Mouse (Mus musculus) stomach, postnatal 0 days (tissue): Measurements from ENCODE around the gene Mmadhc. TPM values are rescaled to one million over a fixed set of nuclear protein-coding genes. Genes with fewer than 3 reads are reported as not detected.

ENCODE experiments used
- ATAC-seq: fragments of 200-750 bp; cut with Nextera tagmentation; 2 replicates; pipeline ENCODE4 v1.8.0; 2017; ENCODE audit not compliant: low FRiP score, low TSS enrichment
- DNase-seq: peaks from one replicate; pipeline ENCODE4 v3.0.0-alpha.2; 2016; ENCODE audit warnings: low spot score
- H3K27ac ChIP-seq: fragments of 300-500 bp; sonication (generic); replicated peaks from 2 replicates; pipeline ENCODE4 v1.5.1; 2014; ENCODE audit warnings: mild to moderate bottlenecking, control low read depth
- H3K27me3 ChIP-seq: fragments of 300-500 bp; sonication (generic); 2 replicates; pipeline ENCODE4 v1.6.1; 2014; ENCODE audit warnings: low read length; ENCODE audit not compliant: control insufficient read depth, insufficient read depth
- H3K36me3 ChIP-seq: fragments of 300-500 bp; sonication (generic); 2 replicates; pipeline ENCODE4 v1.6.1; 2014; ENCODE audit warnings: low read length, mixed read lengths; ENCODE audit not compliant: control insufficient read depth, insufficient read depth
- H3K4me1 ChIP-seq: fragments of 300-500 bp; sonication (generic); replicated peaks from 2 replicates; pipeline ENCODE4 v1.6.1; 2014; ENCODE audit warnings: antibody characterized with exemption; ENCODE audit not compliant: control insufficient read depth, insufficient read depth
- H3K4me2 ChIP-seq: fragments of 300-500 bp; sonication (generic); replicated peaks from 2 replicates; pipeline ENCODE4 v1.6.1; 2014; ENCODE audit warnings: low read depth, mild to moderate bottlenecking, control low read depth, moderate library complexity
- H3K4me3 ChIP-seq: fragments of 300-500 bp; sonication (generic); 2 replicates; pipeline ENCODE4 v1.5.1; 2014; ENCODE audit warnings: low read depth, low read length, control low read depth
- H3K9ac ChIP-seq: fragments of 300-500 bp; sonication (generic); 2 replicates; pipeline ENCODE4 v1.6.1; 2014; ENCODE audit warnings: mild to moderate bottlenecking, low read length, control low read depth, mixed read lengths
- H3K9me3 ChIP-seq: fragments of 300-500 bp; sonication (generic); 2 replicates; pipeline ENCODE4 v1.6.1; 2016; ENCODE audit warnings: low read length; ENCODE audit not compliant: control insufficient read depth
- CTCF ChIP-seq: IDR thresholded peaks from 2 replicates; pipeline ENCODE4 v1.5.1; 2016; ENCODE audit warnings: antibody characterized with exemption, low read depth, mild to moderate bottlenecking, moderate library complexity
- EP300 ChIP-seq: optimal IDR thresholded peaks from 2 replicates; pipeline ENCODE3; 2016; ENCODE audit warnings: antibody characterized with exemption
- WGBS: fragments of 180-500 bp; shearing (Covaris S2); extraction: QIAGEN DNeasy Blood & Tissue Kit; methylation state at CpG from one replicate; pipeline ENCODE4 v1.1.7; 2014; 5-methylcytosine and 5-hydroxymethylcytosine counted together
- polyA plus RNA-seq: library from polyadenylated mRNA; unstranded; fragments of >200 nt; fragmentation: Nextera tagmentation; extraction: Ambion mirVana; gene quantifications from 2 replicates; pipeline ENCODE4 v1.2.1, GENCODE M21; 2015

Gene Mmadhc
- 147 and 149 TPM in 2 replicates for polyA plus RNA-seq

DNA sequence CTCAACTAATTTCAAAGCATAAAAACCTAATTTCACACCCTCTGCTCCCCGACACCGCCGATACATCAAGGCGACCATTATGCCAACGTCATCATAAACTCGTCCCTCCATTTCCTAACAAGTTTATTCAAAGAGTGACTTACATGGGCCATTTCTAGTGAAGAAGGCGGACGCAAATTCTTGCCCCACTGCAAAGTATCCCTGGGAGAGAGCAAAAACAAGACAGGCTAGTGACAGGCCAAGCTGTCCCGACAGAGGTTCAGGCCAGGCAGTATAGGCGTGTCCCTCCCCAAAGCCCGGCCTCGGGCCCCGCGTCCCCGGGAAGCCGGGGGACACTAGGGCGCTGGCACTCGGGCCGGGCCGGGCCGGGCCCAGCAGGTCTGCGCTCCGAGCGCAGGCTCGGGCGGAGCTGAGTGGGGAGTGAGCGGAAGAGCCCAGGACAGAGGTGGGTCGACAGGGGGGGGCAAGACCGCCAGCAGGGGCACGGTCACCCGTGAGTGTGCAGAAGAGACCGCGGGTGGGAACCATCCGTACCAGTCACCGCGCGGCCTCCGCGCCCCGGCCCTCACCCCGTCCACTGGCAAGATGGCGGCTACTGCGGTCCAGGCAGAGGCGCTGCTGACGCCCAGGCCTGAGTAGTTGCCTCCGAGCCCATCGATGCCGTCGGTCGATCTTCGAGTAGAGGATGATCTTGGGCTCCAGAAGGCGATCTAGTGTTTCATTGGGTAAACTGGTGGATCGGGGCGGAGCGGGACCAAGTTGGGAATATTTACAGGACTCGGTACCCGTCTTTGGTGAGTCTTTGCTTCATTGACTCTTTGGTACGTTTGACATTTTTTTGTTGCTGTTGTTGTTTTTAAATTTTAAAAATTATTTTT is at the start of gene Mmadhc:
Gene Mmadhc (minus strand): TSS at position 693 of the 878 bp plus-strand sequence.
- Histone ChIP-seq H3K9me3 (no peaks in the 10 kb centered on the region), H3K4me3 (peak within 1 kb of the TSS; percentile 83), H3K27ac (peak within 1 kb of the TSS; percentile 96), H3K9ac (peak within 1 kb of the TSS; percentile 93), H3K36me3 (peaks cover under 1% of the 10 kb centered on the region; the same call in 1 of the 2 replicates), H3K4me2 (peak within 1 kb of the TSS; percentile 54), H3K4me1 (peaks cover 4% of the 10 kb centered on the region; the same call in 1 of the 2 replicates), H3K27me3 (no peaks in the 10 kb centered on the region)
- WGBS = under 1% methylated on average over 56 of the region's 58 CpGs
- TF ChIP-seq EP300 = no peak
- TF ChIP-seq CTCF = 0 out of 2 replicates have a peak, but pooled peaks have one; percentile 1
- DNase-seq (peak; percentile 96), ATAC-seq (peak; percentile 97)

DNA sequence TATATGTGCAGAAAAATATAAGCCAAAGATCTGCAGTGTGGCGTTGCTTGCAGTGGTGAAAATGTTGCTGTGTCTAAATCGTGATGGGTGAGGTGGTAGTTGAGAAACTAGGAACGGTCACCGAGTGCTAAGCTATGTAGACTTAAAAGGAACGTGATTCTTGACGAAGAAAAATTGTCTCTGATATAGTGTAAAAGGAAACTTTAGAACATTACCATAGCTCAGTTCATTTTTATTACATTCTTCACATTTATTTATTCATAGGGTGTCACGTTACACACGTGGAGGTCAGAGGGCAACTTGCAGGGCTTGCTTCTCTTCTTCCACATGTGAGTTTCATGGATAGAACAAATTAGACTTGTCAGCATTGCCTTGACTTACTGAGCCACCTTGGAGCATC is 47.0 kb upstream of the Mmadhc start:
- no peaks in the 10 kb centered on the region for H3K9me3 ChIP-seq
- WGBS = 60% methylated on average over 8 of the region's 8 CpGs
- no peak for DNase-seq
- TF ChIP-seq CTCF (no peak), EP300 (no peak)
- H3K27ac ChIP-seq = no peak overlapping the region
- no peak overlapping the region for H3K4me2 ChIP-seq
- no peaks in the 10 kb centered on the region for H3K36me3 ChIP-seq
- no peak overlapping the region for H3K9ac ChIP-seq
- no peaks in the 10 kb centered on the region for H3K27me3 ChIP-seq
- no peaks in the 10 kb centered on the region for H3K4me1 ChIP-seq
- no peak overlapping the region for H3K4me3 ChIP-seq
- ATAC-seq = no peak

DNA sequence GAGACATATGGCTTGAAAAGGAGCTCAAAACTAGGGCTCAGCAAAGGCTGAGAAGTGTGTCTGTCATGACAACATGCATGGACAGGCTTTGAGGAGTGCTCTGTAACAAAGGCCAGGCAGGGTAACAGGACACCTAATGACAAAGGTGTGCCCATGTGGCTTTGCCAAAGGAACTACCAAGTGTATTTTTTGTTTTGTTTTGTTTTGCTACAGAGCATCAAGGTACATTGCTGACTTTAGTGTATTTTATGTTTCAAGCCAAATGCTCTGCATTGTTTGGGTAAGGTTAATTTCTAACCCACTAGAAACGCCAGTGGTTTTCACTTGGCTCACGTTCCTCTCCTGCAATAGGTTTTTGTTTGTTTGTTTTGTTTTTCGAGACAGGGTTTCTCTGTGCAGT is 42.5 kb upstream of the Mmadhc start:
- Histone ChIP-seq H3K4me2 (no peak overlapping the region), H3K9me3 (no peaks in the 10 kb centered on the region), H3K4me1 (no peaks in the 10 kb centered on the region), H3K27ac (no peak overlapping the region), H3K27me3 (no peaks in the 10 kb centered on the region), H3K9ac (no peak overlapping the region), H3K4me3 (no peak overlapping the region), H3K36me3 (no peaks in the 10 kb centered on the region)
- 55% methylated on average over 3 of the region's 3 CpGs for WGBS
- ATAC-seq (no peak), DNase-seq (no peak)
- TF ChIP-seq EP300 = no peak
- TF ChIP-seq CTCF = no peak

DNA sequence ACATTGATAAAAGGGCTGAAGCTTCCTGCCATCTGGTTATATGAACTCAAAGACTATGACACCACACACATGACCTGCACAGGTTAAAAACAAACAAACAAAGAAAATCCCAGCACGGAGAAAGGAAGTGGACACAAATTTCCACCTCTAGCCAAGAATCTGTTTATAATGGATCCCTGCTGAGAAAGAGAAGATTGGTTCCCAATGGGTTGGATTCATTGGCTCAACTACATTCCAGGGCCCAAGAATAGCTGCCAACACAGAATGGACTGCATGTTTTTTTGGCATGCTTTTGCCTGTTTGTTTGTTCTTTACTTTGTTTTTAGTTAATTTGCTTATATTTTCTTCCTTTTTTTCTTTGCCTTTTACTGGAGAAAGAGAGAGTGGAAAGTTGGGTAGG is 41.0 kb upstream of the Mmadhc start:
- no peaks in the 10 kb centered on the region for H3K4me1 ChIP-seq
- 50% methylated on average over 1 of the region's 1 CpGs for WGBS
- H3K4me2 ChIP-seq = no peak overlapping the region
- no peak for TF ChIP-seq EP300
- TF ChIP-seq CTCF = no peak
- H3K27me3 ChIP-seq = no peaks in the 10 kb centered on the region
- no peak overlapping the region for H3K27ac ChIP-seq
- no peak for ATAC-seq
- DNase-seq = no peak
- no peaks in the 10 kb centered on the region for H3K36me3 ChIP-seq
- H3K4me3 ChIP-seq = no peak overlapping the region
- no peaks in the 10 kb centered on the region for H3K9me3 ChIP-seq
- no peak overlapping the region for H3K9ac ChIP-seq

DNA sequence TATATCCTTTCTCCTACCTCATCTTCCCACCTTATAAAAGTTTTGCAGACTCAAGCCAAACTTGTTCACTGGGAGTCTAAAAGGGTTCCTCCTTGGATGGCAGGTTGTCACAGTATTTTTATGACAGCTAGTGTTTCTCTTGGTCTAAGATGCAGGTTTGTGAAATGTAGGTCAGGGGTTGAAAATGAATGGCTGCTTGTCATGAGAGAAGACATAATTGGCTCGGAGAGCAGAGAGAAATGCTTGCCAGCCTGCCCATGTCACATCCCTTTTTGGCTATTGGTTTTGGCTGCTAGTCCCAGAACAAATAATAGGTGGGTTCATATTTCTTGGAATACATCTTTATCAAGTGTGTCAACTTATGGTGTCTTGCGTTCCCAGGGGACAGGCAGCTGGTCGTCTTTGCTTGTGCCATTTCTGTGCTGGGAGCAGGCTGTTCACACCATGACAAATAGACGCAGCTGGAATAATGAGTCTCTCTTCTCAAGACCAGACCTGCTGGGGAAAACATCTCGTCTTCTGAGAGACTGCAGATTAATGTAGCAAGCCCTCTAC is 35.2 kb upstream of the Mmadhc start:
- Histone ChIP-seq H3K27me3 (no peaks in the 10 kb centered on the region), H3K4me2 (no peak overlapping the region), H3K9me3 (no peaks in the 10 kb centered on the region), H3K4me1 (no peaks in the 10 kb centered on the region), H3K9ac (no peak overlapping the region), H3K36me3 (no peaks in the 10 kb centered on the region), H3K4me3 (no peak overlapping the region), H3K27ac (no peak overlapping the region)
- WGBS = 45% methylated on average over 5 of the region's 5 CpGs
- no peak for TF ChIP-seq CTCF
- no peak for TF ChIP-seq EP300
- ATAC-seq (no peak), DNase-seq (no peak)

DNA sequence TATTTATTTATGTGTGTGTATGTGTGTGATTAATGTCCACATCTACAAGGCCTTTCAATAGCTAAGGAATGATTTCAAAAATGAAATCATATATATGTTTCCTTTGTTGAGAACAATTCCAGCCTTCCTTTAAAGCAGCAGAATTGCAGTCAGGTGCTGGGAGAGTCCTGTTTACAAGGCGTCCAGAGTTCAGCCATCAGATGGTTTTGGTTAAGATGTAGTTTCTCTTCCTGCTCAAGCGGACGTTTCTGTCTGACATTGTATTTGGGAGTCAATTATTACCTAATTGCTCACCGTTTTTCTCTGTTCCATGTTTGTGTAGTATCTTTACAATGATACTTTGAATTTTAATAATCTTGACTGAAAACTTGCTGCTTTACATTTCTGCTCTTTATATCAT is 31.6 kb upstream of the Mmadhc start:
- WGBS = 72% methylated on average over 4 of the region's 4 CpGs
- no peak for TF ChIP-seq EP300
- no peak for TF ChIP-seq CTCF

More for the DNA sequence above, 31.6 kb upstream of the Mmadhc start:
- no peak overlapping the region for H3K4me3 ChIP-seq
- H3K27ac ChIP-seq = no peak overlapping the region
- no peaks in the 10 kb centered on the region for H3K27me3 ChIP-seq
- DNase-seq (no peak), ATAC-seq (no peak)
- H3K9me3 ChIP-seq = no peaks in the 10 kb centered on the region
- no peaks in the 10 kb centered on the region for H3K36me3 ChIP-seq
- H3K4me2 ChIP-seq = no peak overlapping the region
- H3K9ac ChIP-seq = no peak overlapping the region
- H3K4me1 ChIP-seq = no peaks in the 10 kb centered on the region
